ENCODE assay signal across 9 mouse cellular contexts in genomic region chr7:74323683-74324082, GRCm38 (mm10).
A peak's percentile ranks its signal among the peaks of the same experiment; 100 is the strongest.
DNase-seq lines count a peak whose midpoint lies in the region; ATAC-seq lines count a peak whose summit lies in the region.
"Had no signal": no experiment of that assay in that cellular context is flagged by ENCODE, and none has a peak within 500 bp of the region (broad histone marks: within the 10 kb centered on the region; RNA-seq: fewer than 3 reads in every experiment).

No protein-coding gene starts in this region.

- no peak overlapping the region for H3K4me2 ChIP-seq in hindbrain, embryonic 13.5 days
- H3K4me2 ChIP-seq in hindbrain, embryonic 12.5 days (replicated peaks) = no peak overlapping the region
- no peak overlapping the region for H3K4me2 ChIP-seq in neural tube, embryonic 15.5 days

- WGBS in hindbrain, embryonic 13.5 days = 52% methylated on average over 5 of the region's 5 CpGs
- 58% methylated on average over 5 of the region's 5 CpGs for WGBS in hindbrain, embryonic 12.5 days
- WGBS in limb, embryonic 10.5 days = 65% methylated on average over 5 of the region's 5 CpGs
- 56% methylated on average over 5 of the region's 5 CpGs for WGBS in neural tube, embryonic 15.5 days

- DNase-seq in heart, postnatal 4 days = peak; percentile 20
- no peak for DNase-seq in limb, embryonic 10.5 days (ENCODE audit: low spot score)
- no peak for DNase-seq in MN1 (ENCODE audit: low spot score)
- no peak for DNase-seq in thymus, postnatal 4 days
- DNase-seq: adrenal gland, postnatal 25 days had no signal

- H3K9ac ChIP-seq in hindbrain, embryonic 13.5 days = no peak overlapping the region
- H3K9ac ChIP-seq in hindbrain, embryonic 12.5 days = no peak overlapping the region
- no peak overlapping the region for H3K9ac ChIP-seq in neural tube, embryonic 15.5 days (replicated peaks)

- H3K36me3 ChIP-seq in hindbrain, embryonic 13.5 days = no peaks in the 10 kb centered on the region
- H3K36me3 ChIP-seq in hindbrain, embryonic 12.5 days = no peaks in the 10 kb centered on the region
- H3K36me3 ChIP-seq in limb, embryonic 10.5 days = no peaks in the 10 kb centered on the region
- no peaks in the 10 kb centered on the region for H3K36me3 ChIP-seq in neural tube, embryonic 15.5 days

- peak; percentile 16; the same call in 1 of the 2 replicates for ATAC-seq in hindbrain, embryonic 13.5 days (ENCODE audit: low FRiP score)
- no peak for ATAC-seq in hindbrain, embryonic 12.5 days (ENCODE audit: low FRiP score)
- ATAC-seq in neural tube, embryonic 15.5 days (ENCODE audit: low FRiP score) = peak; percentile 16; the same call in 1 of the 2 replicates
- no peak for ATAC-seq in activated CD4-positive, CD25-positive, alpha-beta regulatory T cell, adult 4 months

- 0 out of 2 replicates have a peak, but pooled peaks cover 8% of the 10 kb centered on the region for H3K27me3 ChIP-seq in hindbrain, embryonic 13.5 days
- peaks cover 1% of the 10 kb centered on the region; the same call in 1 of the 2 replicates for H3K27me3 ChIP-seq in hindbrain, embryonic 12.5 days
- no peaks in the 10 kb centered on the region for H3K27me3 ChIP-seq in limb, embryonic 10.5 days (ENCODE audit: low read depth, poor library complexity, severe bottlenecking)
- no peaks in the 10 kb centered on the region for H3K27me3 ChIP-seq in neural tube, embryonic 15.5 days (replicated peaks)

- H3K4me1 ChIP-seq in hindbrain, embryonic 13.5 days (replicated peaks) = peaks cover 41% of the 10 kb centered on the region
- H3K4me1 ChIP-seq in hindbrain, embryonic 12.5 days = peaks cover 32% of the 10 kb centered on the region
- H3K4me1 ChIP-seq in limb, embryonic 10.5 days = peaks cover 18% of the 10 kb centered on the region
- H3K4me1 ChIP-seq in neural tube, embryonic 15.5 days = peaks cover 26% of the 10 kb centered on the region

- no peaks in the 10 kb centered on the region for H3K9me3 ChIP-seq in hindbrain, embryonic 13.5 days
- H3K9me3 ChIP-seq in hindbrain, embryonic 12.5 days (replicated peaks) = no peaks in the 10 kb centered on the region
- H3K9me3 ChIP-seq in limb, embryonic 10.5 days (replicated peaks) = no peaks in the 10 kb centered on the region
- no peaks in the 10 kb centered on the region for H3K9me3 ChIP-seq in neural tube, embryonic 15.5 days (replicated peaks)

- H3K27ac ChIP-seq in hindbrain, embryonic 13.5 days = peak overlapping the region; percentile 72
- no peak overlapping the region for H3K27ac ChIP-seq in hindbrain, embryonic 12.5 days
- peak overlapping the region; percentile 61; the same call in 1 of the 2 replicates for H3K27ac ChIP-seq in limb, embryonic 10.5 days
- no peak overlapping the region for H3K27ac ChIP-seq in neural tube, embryonic 15.5 days (replicated peaks)

- no peak overlapping the region for H3K4me3 ChIP-seq in hindbrain, embryonic 13.5 days
- no peak overlapping the region for H3K4me3 ChIP-seq in hindbrain, embryonic 12.5 days
- H3K4me3 ChIP-seq in limb, embryonic 10.5 days = no peak overlapping the region
- H3K4me3 ChIP-seq in neural tube, embryonic 15.5 days (replicated peaks) = no peak overlapping the region

Comparison
In these comparisons a context has a peak if more than half of its experiments do, and no peak if none do; other contexts are left out.
1. ATAC-seq: peak in hindbrain, embryonic 13.5 days (single experiment) and neural tube, embryonic 15.5 days (single experiment); none in hindbrain, embryonic 12.5 days (single experiment) and activated CD4-positive, CD25-positive, alpha-beta regulatory T cell, adult 4 months (single experiment).
2. H3K27ac ChIP-seq: peak in hindbrain, embryonic 13.5 days (single experiment) and limb, embryonic 10.5 days (single experiment); none in hindbrain, embryonic 12.5 days (single experiment) and neural tube, embryonic 15.5 days (single experiment).